Mouse (Mus musculus): ENCODE data around the gene Sorl1.
"Not testable (repeated sequence)": the region's sequence is repeated elsewhere in the genome, so short reads cannot be mapped to it uniquely, and the experiment has no call there.

- not testable (repeated sequence) for TF ChIP-seq CTCF, EP300 (IDR thresholded peaks at IDR 0.05; ENCODE audit: low read depth)
Observed at GRCm38 (mm10) chr9:42059006-42059405, 65.1 kb downstream of the Sorl1 start.
